Mouse (Mus musculus): ENCODE measurements at regions not wholly inside any gene's neighbourhood (a gene's known extent, or its start where the extent isn't known, plus 50 kb on each side); places are given as distances from the start of the nearest gene placed in this dataset.

DNA sequence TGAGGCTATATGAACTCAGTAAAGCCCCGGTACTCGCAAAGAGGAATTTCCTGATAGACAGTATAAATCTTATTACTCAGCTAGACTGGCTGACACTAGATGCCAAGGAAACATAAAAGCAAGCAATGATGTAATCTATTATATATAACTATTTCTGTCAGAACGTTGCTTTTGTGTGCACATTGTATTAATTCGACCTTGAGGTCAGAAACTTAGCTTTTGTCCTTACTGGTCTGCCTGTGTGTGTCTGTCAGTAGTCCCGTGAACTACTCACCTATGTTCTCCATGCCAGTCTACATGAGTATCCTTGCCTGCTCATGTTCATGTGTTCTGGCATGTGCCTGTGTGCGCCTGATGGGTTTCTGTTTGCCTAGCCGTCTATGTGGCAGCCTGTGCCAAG lies 70.5 kb downstream of the Tmx1 start:
- DNase-seq (ENCODE audit: extremely low spot score, low read depth, low spot score): no peak

GRCm38 (mm10) chr12:70524703-70525102 lies 71.8 kb downstream of the Tmx1 start:
- no peak for DNase-seq (ENCODE audit: extremely low spot score, low read depth, low spot score)

- no peak for DNase-seq (ENCODE audit: extremely low spot score, low read depth, low spot score)
Observed at GRCm38 (mm10) chr12:70531661-70532060, 78.8 kb downstream of the Tmx1 start.

GRCm38 (mm10) chr12:70532225-70532624 lies 79.3 kb downstream of the Tmx1 start:
- DNase-seq (ENCODE audit: extremely low spot score, low read depth, low spot score): no peak

DNA sequence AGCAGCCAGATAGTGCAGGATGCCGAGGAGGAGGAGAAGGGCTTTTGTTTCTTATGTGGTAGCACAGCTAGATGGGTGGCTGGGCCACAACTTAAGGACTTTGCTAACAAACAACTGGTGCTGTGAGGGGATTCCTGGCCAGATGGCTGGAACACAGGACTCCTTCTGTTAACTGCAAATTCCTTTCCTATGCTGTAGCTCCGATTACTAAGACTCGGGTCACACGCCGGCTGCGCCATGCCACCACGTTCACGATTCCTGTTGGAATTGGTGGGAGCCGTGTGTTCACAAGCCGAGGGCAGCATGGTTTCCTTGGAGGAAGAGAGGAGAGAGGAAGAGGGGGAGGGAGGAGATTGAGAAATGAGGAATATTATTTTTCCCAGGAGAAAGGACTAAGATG lies 79.9 kb downstream of the Tmx1 start:
- no peak for DNase-seq (ENCODE audit: extremely low spot score, low read depth, low spot score)

DNA sequence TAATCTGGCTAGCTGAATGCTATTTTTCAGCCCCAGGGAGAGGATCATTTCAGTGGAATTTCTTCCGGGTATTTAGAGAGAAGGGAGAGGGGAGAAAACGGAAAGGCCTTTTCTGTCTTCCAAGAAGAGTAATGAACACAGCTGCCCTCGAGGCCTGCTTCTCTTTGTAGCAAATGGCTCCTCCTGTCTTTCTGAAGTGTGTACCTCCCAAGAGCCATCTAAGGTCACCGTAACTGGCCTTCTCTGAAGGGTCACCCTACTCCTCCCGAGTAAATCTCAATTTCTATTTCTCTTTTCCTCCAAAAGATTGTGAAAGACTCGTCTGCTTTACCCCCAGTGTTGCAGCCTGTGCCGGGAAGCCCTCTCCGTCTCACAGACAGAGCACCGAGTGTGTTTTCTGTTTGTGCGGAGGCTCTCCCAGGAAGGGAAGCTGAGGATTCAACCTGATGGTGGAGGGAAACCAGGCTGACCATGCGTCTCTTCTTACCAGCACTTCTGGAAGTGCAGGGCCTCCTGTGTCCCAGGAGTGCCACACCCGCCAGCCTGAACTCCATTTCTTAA lies 80.6 kb downstream of the Tmx1 start:
- DNase-seq (ENCODE audit: extremely low spot score, low read depth, low spot score): no peak

DNA sequence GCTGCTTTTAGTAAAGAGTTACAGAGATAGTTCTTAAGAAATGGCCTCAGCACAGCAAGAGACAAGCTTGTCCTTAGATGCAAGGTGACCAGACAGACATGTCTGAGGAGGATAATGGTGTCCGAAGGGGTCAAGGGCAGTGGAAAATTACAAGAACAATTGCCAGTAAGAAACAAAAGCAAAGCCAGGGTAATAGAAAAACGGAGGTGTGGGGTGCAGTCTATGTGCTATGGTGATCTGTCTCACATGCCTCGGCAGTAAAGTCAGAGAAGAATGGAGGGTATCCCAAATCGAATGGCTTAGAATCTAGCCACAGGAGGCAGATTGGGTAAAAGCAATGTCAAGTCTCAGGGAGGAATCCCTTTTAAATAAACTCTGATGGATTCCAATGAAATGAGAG lies 86.2 kb downstream of the Tmx1 start:
- DNase-seq (ENCODE audit: extremely low spot score, low read depth, low spot score): no peak

- DNase-seq (ENCODE audit: extremely low spot score, low read depth, low spot score): no peak
Observed at GRCm38 (mm10) chr12:70539856-70540255, 87.0 kb downstream of the Tmx1 start.

DNA sequence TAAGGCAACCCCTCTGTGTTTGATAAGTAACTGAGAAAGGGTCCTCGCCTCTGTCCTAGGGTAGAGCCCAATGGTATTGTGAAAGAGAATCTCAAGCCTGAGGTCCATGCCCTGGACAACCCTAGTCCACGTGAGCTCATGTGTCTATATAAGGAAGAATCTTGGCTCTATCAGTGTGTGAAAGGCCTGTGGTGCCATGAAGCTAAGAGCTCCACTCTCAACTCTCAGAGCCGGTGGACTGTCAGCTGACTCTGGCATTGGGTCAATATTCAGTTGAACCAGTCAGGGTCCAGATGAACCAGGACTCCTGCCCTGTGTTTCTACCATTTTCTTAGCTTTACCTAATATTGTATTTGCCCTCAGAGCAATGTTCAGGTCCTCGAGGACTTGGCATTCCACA lies 88.5 kb downstream of the Tmx1 start:
- no peak for DNase-seq (ENCODE audit: extremely low spot score, low read depth, low spot score)

DNA sequence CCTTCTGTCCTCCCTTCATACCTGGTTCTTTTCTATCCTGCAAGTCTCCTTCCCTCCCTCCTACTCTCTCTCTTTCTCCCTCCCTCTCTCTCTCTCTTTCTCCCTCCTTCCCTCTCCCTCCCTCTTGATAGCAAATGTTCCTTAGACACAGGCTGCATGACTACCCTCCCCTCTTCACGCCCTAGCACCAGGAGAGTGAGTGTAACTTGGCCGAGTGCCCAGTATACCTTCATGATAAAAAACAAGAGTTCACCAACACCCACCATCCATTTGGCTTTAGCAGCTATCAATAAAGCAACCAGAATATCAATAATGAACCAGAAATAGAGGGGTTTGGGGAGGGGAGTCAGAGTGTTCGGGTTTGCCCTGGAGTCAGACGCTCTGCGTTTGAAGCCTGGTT lies 90.4 kb downstream of the Tmx1 start:
- DNase-seq (ENCODE audit: extremely low spot score, low read depth, low spot score): no peak

DNA sequence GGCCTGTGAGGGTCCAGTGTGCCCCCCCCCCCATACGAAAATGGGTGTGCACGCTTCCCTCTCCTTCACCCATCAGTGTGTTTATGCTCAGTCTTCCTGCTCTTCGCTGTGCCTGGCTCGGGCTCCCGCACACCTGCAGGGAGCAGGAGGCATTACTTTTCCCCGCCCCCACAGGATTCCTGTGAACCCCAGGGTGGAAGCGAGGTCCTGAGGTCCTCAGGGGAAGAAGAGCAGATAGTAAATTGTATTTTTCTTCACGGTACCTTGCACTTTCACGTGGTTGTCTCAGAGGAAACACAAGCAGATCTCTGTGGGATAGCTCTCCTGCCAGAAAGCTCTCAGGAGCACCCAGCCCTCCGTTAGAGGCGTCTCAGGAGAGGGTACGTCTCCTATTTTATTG lies 91.4 kb downstream of the Tmx1 start:
- no peak for DNase-seq (ENCODE audit: extremely low spot score, low read depth, low spot score)

- DNase-seq (ENCODE audit: extremely low spot score, low read depth, low spot score): no peak
Observed at GRCm38 (mm10) chr12:70544850-70545510, 92.1 kb downstream of the Tmx1 start.

- DNase-seq (ENCODE audit: extremely low spot score, low read depth, low spot score): no peak
Observed at GRCm38 (mm10) chr12:70547199-70547598, 94.3 kb downstream of the Tmx1 start.

GRCm38 (mm10) chr12:70549296-70549695 lies 96.4 kb downstream of the Tmx1 start:
- DNase-seq (ENCODE audit: extremely low spot score, low read depth, low spot score): no peak

DNA sequence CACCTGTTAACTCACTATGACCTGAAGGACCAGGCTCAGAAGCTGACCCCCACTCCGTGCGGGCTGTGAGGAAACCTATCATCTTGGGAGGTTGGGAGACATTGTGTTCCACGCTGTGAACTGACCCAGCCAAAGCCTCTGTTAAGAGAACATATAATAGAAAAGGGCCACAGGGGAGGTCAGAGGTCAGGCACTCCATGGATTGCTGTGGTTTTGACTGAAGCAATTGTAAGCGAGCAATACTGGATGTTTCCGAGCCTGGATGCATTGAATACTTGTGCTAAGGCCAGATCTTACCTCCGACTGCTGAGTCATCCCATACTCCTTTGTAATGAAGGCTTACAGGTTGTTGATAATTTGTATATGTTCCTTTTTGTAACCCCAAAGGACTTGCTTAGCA lies 101.0 kb downstream of the Tmx1 start:
- no peak for DNase-seq (ENCODE audit: extremely low spot score, low read depth, low spot score)

GRCm38 (mm10) chr12:70554586-70554985 lies 101.7 kb downstream of the Tmx1 start:
- DNase-seq (ENCODE audit: extremely low spot score, low read depth, low spot score): no peak

- DNase-seq (ENCODE audit: extremely low spot score, low read depth, low spot score): no peak
Observed at GRCm38 (mm10) chr12:70555723-70556122, 102.8 kb downstream of the Tmx1 start.

DNA sequence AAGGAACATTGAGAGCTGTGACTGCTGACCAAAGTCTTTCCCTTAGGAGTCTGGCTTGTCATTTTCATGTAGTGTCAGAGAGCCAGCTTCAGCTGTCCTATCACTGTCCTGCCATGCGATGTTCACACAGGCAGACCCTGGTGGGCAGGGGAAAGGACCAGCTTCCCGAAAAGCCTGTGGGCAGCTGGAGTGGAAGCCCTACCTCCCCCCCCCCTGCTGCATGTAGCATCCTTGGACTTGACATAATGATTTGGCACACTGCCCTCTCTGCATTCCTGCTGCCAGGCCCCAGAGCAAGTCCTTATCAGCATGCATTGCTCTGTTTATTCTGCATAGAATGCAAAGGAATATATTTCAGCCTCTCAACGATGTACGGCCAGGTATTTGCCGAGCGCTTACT lies 103.9 kb downstream of the Tmx1 start:
- no peak for DNase-seq (ENCODE audit: extremely low spot score, low read depth, low spot score)

- DNase-seq (ENCODE audit: extremely low spot score, low read depth, low spot score): no peak
Observed at GRCm38 (mm10) chr12:70563446-70563845, 110.6 kb downstream of the Tmx1 start.

DNA sequence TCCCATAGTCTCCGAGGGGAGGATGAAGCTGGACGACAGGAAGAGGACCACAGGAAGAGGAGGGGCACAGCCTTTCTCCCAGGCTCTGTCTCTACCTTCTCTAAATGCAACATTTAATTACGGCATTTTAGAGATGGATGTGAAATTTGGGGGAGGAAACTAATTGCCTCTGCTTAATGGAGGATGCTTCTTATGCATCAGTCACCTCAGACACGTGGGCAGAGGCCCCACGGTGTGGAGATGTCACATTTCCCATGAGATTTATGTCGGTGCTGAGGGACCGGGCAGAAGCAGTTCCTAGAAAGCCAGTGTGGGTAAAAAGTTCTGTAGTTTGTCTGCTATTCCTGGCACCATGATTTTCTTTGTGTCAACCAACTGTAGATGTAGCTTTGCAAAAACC lies 122.8 kb downstream of the Tmx1 start:
- no peak for DNase-seq (ENCODE audit: extremely low spot score, low read depth, low spot score)

DNA sequence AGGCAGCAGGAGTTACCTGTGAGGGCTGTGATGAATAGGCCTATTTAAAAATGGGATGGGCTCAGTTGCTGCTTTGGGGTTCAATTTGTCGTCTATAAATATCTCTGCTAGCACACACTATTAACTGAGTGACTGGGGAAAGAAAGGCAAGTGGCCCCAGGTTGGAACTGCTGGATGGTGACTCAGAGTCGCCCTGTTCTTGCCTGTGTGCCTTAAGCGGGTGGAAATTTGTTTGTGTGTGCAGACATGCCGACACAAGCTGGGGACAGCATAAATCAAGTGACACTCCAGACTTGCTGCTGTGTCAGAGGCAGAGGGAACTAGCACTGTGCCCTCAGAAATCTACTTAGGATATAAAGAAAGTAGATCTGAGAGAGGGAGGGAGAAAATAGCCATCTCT lies 124.9 kb downstream of the Tmx1 start:
- no peak for DNase-seq (ENCODE audit: extremely low spot score, low read depth, low spot score)

GRCm38 (mm10) chr12:70579328-70579905 lies 126.5 kb downstream of the Tmx1 start:
- no peak for DNase-seq (ENCODE audit: extremely low spot score, low read depth, low spot score)

DNA sequence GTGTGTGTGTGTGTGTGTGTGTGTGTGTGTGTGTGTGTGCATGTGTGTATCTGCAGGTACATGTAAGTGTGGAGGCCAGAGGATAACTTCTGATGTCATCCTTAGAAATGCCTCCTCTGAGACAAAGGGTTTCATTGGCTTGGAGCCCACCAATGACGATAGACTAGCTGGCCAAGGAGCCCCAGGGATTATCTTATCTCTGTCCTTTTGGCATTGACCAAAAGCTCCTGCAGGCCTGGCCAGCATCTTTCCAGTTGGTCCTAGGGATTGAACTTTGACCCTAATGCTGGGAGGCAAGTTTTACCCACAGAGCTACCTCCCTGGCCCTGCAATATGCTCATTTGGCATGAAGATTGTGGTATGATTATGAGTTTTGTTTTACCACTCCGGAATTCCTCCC lies 133.3 kb downstream of the Tmx1 start:
- no peak for DNase-seq (ENCODE audit: extremely low spot score, low read depth, low spot score)
